Mouse (Mus musculus): ENCODE data around the gene Dip2c. TPM values are rescaled to one million over a fixed set of nuclear protein-coding genes. Genes with fewer than 3 reads are reported as not detected.

The Dip2c gene
- total and polyA plus RNA-seq, 3 experiments, result under 0.01 TPM; not detected in 2

- ATAC-seq (ENCODE audit: extremely low read depth, insufficient number of reproducible peaks, low FRiP score, poor library complexity, severe bottlenecking) (no peak), DNase-seq (ENCODE audit: low spot score) (no peak)
- Histone ChIP-seq H3K9me3 (replicated peaks) (no peaks in the 10 kb centered on the region), H3K4me3 (ENCODE audit: low read depth, low read length) (no peak overlapping the region), H3K4me1 (ENCODE audit: insufficient read depth, low read depth, low read length) (no peaks in the 10 kb centered on the region), H3K27me3 (ENCODE audit: insufficient read depth, low read length) (no peaks in the 10 kb centered on the region), H3K36me3 (replicated peaks) (peaks cover 79% of the 10 kb centered on the region)
- TF ChIP-seq TAL1 (conservative IDR thresholded peaks at IDR 0.05; ENCODE audit: low read depth, low read length) (no peak), GATA2 (IDR thresholded peaks at IDR 0.05; ENCODE audit: borderline replicate concordance, low read depth, low read length) (no peak), GATA1 (IDR thresholded peaks at IDR 0.05; ENCODE audit: borderline replicate concordance, low read length) (no peak), POLR2AphosphoS5 (IDR thresholded peaks at IDR 0.05; ENCODE audit: insufficient replicate concordance, low read depth, low read length) (no peak), CTCF (IDR thresholded peaks at IDR 0.05; ENCODE audit: low read depth, low read length) (no peak)
Measured at GRCm38 (mm10) chr13:9694651-9695050, 418.3 kb downstream of the Dip2c start.

- peaks cover 77% of the 10 kb centered on the region for H3K36me3 ChIP-seq (replicated peaks)
- H3K4me3 ChIP-seq (ENCODE audit: low read depth, low read length), result no peak overlapping the region
- no peaks in the 10 kb centered on the region for H3K27me3 ChIP-seq (ENCODE audit: insufficient read depth, low read length)
- H3K9me3 ChIP-seq (replicated peaks), result no peaks in the 10 kb centered on the region
- TF ChIP-seq GATA2 (IDR thresholded peaks at IDR 0.05; ENCODE audit: borderline replicate concordance, low read depth, low read length) (no peak), GATA1 (IDR thresholded peaks at IDR 0.05; ENCODE audit: borderline replicate concordance, low read length) (no peak), TAL1 (conservative IDR thresholded peaks at IDR 0.05; ENCODE audit: low read depth, low read length) (no peak), POLR2AphosphoS5 (IDR thresholded peaks at IDR 0.05; ENCODE audit: insufficient replicate concordance, low read depth, low read length) (no peak), CTCF (IDR thresholded peaks at IDR 0.05; ENCODE audit: low read depth, low read length) (no peak)
- no peak for DNase-seq (ENCODE audit: low spot score)
- ATAC-seq (ENCODE audit: extremely low read depth, insufficient number of reproducible peaks, low FRiP score, poor library complexity, severe bottlenecking), result no peak
- H3K4me1 ChIP-seq (ENCODE audit: insufficient read depth, low read depth, low read length), result no peaks in the 10 kb centered on the region
Measured at GRCm38 (mm10) chr13:9695403-9695802, 419.1 kb downstream of the Dip2c start.

GRCm38 (mm10) chr13:9695809-9696208, 419.5 kb downstream of the Dip2c start:
- Histone ChIP-seq H3K27me3 (ENCODE audit: insufficient read depth, low read length) (no peaks in the 10 kb centered on the region), H3K9me3 (replicated peaks) (no peaks in the 10 kb centered on the region), H3K4me1 (ENCODE audit: insufficient read depth, low read depth, low read length) (no peaks in the 10 kb centered on the region), H3K36me3 (replicated peaks) (peaks cover 77% of the 10 kb centered on the region), H3K4me3 (ENCODE audit: low read depth, low read length) (no peak overlapping the region)
- DNase-seq (ENCODE audit: low spot score) (no peak), ATAC-seq (ENCODE audit: extremely low read depth, insufficient number of reproducible peaks, low FRiP score, poor library complexity, severe bottlenecking) (no peak)
- TF ChIP-seq CTCF (IDR thresholded peaks at IDR 0.05; ENCODE audit: low read depth, low read length) (no peak), POLR2AphosphoS5 (IDR thresholded peaks at IDR 0.05; ENCODE audit: insufficient replicate concordance, low read depth, low read length) (no peak), TAL1 (conservative IDR thresholded peaks at IDR 0.05; ENCODE audit: low read depth, low read length) (no peak), GATA2 (IDR thresholded peaks at IDR 0.05; ENCODE audit: borderline replicate concordance, low read depth, low read length) (no peak), GATA1 (IDR thresholded peaks at IDR 0.05; ENCODE audit: borderline replicate concordance, low read length) (no peak)

- no peak for ATAC-seq (ENCODE audit: extremely low read depth, insufficient number of reproducible peaks, low FRiP score, poor library complexity, severe bottlenecking)
- TF ChIP-seq GATA1 (IDR thresholded peaks at IDR 0.05; ENCODE audit: borderline replicate concordance, low read length) (no peak), POLR2AphosphoS5 (IDR thresholded peaks at IDR 0.05; ENCODE audit: insufficient replicate concordance, low read depth, low read length) (no peak), CTCF (IDR thresholded peaks at IDR 0.05; ENCODE audit: low read depth, low read length) (no peak), TAL1 (conservative IDR thresholded peaks at IDR 0.05; ENCODE audit: low read depth, low read length) (no peak), GATA2 (IDR thresholded peaks at IDR 0.05; ENCODE audit: borderline replicate concordance, low read depth, low read length) (no peak)
- H3K36me3 ChIP-seq (replicated peaks), result peaks cover 77% of the 10 kb centered on the region
- no peak overlapping the region for H3K4me3 ChIP-seq (ENCODE audit: low read depth, low read length)
- DNase-seq (ENCODE audit: low spot score), result no peak
- no peaks in the 10 kb centered on the region for H3K27me3 ChIP-seq (ENCODE audit: insufficient read depth, low read length)
- H3K4me1 ChIP-seq (ENCODE audit: insufficient read depth, low read depth, low read length), result no peaks in the 10 kb centered on the region
- no peaks in the 10 kb centered on the region for H3K9me3 ChIP-seq (replicated peaks)
Measured at GRCm38 (mm10) chr13:9697340-9697739, 421.0 kb downstream of the Dip2c start.

GRCm38 (mm10) chr13:9702615-9703235, 426.4 kb downstream of the Dip2c start:
- Histone ChIP-seq H3K4me3 (ENCODE audit: low read depth, low read length) (no peak overlapping the region), H3K9me3 (replicated peaks) (no peaks in the 10 kb centered on the region), H3K36me3 (replicated peaks) (peaks cover 61% of the 10 kb centered on the region), H3K4me1 (ENCODE audit: insufficient read depth, low read depth, low read length) (no peaks in the 10 kb centered on the region), H3K27me3 (ENCODE audit: insufficient read depth, low read length) (no peaks in the 10 kb centered on the region)
- no peak for ATAC-seq (ENCODE audit: extremely low read depth, insufficient number of reproducible peaks, low FRiP score, poor library complexity, severe bottlenecking)
- TF ChIP-seq TAL1 (conservative IDR thresholded peaks at IDR 0.05; ENCODE audit: low read depth, low read length) (no peak), CTCF (IDR thresholded peaks at IDR 0.05; ENCODE audit: low read depth, low read length) (no peak), GATA1 (IDR thresholded peaks at IDR 0.05; ENCODE audit: borderline replicate concordance, low read length) (no peak), GATA2 (IDR thresholded peaks at IDR 0.05; ENCODE audit: borderline replicate concordance, low read depth, low read length) (no peak), POLR2AphosphoS5 (IDR thresholded peaks at IDR 0.05; ENCODE audit: insufficient replicate concordance, low read depth, low read length) (no peak)
- no peak for DNase-seq (ENCODE audit: low spot score)

- DNase-seq (ENCODE audit: low spot score), result no peak
- no peak overlapping the region for H3K4me3 ChIP-seq (ENCODE audit: low read depth, low read length)
- no peaks in the 10 kb centered on the region for H3K27me3 ChIP-seq (ENCODE audit: insufficient read depth, low read length)
- no peaks in the 10 kb centered on the region for H3K9me3 ChIP-seq (replicated peaks)
- TF ChIP-seq CTCF (IDR thresholded peaks at IDR 0.05; ENCODE audit: low read depth, low read length), result no peak
- TF ChIP-seq POLR2AphosphoS5 (IDR thresholded peaks at IDR 0.05; ENCODE audit: insufficient replicate concordance, low read depth, low read length), result no peak
- no peak for TF ChIP-seq GATA2 (IDR thresholded peaks at IDR 0.05; ENCODE audit: borderline replicate concordance, low read depth, low read length)
- no peak for TF ChIP-seq GATA1 (IDR thresholded peaks at IDR 0.05; ENCODE audit: borderline replicate concordance, low read length)
- no peak for TF ChIP-seq TAL1 (conservative IDR thresholded peaks at IDR 0.05; ENCODE audit: low read depth, low read length)
- ATAC-seq (ENCODE audit: extremely low read depth, insufficient number of reproducible peaks, low FRiP score, poor library complexity, severe bottlenecking), result no peak
- H3K4me1 ChIP-seq (ENCODE audit: insufficient read depth, low read depth, low read length), result no peaks in the 10 kb centered on the region
- peaks cover 60% of the 10 kb centered on the region for H3K36me3 ChIP-seq (replicated peaks)
Measured at GRCm38 (mm10) chr13:9706720-9707119, 430.4 kb downstream of the Dip2c start.
